Mouse (Mus musculus): ENCODE measurements around the gene Gas2l3. TPM values are rescaled to one million over a fixed set of nuclear protein-coding genes. Genes with fewer than 3 reads are reported as not detected.
A peak's percentile ranks its signal among the peaks of the same experiment; 100 is the strongest.

Gas2l3 gene
- polyA plus RNA-seq, 2 experiments, result 5.9 to 11.3 TPM

DNA sequence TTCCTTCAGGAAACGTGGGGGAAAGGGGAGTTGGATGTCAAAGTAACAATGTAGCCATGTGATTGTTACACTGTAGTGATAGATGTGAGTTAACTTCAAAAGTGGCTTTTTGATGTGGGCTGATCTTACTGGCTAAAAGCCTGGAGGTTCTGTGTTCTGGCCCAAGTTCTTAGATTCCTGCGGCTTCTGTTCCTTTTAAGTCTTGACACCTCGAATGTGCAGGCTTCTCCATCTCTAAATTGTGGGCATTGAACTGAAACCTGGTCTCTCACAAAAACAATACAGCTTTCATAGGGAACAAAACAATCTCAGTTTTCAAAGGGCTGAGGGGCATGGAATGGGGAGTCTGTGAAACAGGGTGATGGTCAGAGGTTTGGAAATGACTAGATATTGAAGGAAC lies 614 bp upstream of the Gas2l3 start:
- Histone ChIP-seq H3K27me3 (ENCODE audit: control insufficient read depth, insufficient read depth, low read length) (no peaks in the 10 kb centered on the region), H3K27ac (replicated peaks; ENCODE audit: low read depth, low read length) (0 out of 2 replicates have a peak overlapping the region, but pooled peaks have one; percentile 44), H3K9ac (ENCODE audit: low read depth, low read length, severe bottlenecking) (peak overlapping the region; percentile 53), H3K36me3 (ENCODE audit: control insufficient read depth, insufficient read depth, low read length) (no peaks in the 10 kb centered on the region), H3K4me2 (replicated peaks; ENCODE audit: low read depth, low read length, severe bottlenecking) (peak overlapping the region; percentile 81), H3K9me3 (ENCODE audit: control insufficient read depth, low read length) (no peaks in the 10 kb centered on the region), H3K4me3 (replicated peaks; ENCODE audit: low read length) (peak overlapping the region; percentile 57), H3K4me1 (ENCODE audit: control insufficient read depth, insufficient read depth, low read length) (peaks cover 10% of the 10 kb centered on the region; the same call in 1 of the 2 replicates)
- no peak for ATAC-seq (ENCODE audit: low FRiP score, low read depth)
- TF ChIP-seq POLR2A (IDR thresholded peaks at IDR 0.05; ENCODE audit: borderline replicate concordance, extremely low read depth, insufficient read depth, insufficient read length), result no peak
- WGBS, result 44% methylated on average over 3 of the region's 3 CpGs
- DNase-seq (ENCODE audit: low spot score), result no peak

DNA sequence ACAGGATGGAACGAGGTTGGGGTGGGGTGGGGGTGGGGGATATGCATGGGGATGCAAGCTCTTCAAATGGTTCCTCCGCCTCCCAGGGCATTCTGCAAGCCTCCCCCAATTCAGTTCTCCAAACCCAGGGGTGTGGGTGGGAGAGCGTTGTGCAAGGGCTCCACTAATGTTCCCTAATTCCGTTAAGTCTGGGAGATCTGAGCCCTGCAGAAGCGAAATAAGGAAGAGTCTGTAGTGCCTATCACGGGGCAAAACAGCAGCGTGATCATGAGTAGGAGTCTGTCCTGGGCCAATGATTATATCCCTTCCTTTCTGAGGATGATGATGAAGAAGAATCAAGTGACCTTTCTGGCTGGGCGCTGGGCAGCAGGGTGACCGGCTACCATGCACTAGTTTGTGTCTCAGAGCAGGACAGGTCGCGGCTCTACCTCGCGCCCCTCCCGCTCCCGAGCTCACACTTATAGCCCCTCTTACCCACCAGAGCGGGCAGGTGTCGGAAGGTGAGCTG lies 598 bp downstream of the Gas2l3 start:
- Histone ChIP-seq H3K4me3 (replicated peaks; ENCODE audit: low read length) (peak overlapping the region; percentile 57), H3K36me3 (ENCODE audit: control insufficient read depth, insufficient read depth, low read length) (no peaks in the 10 kb centered on the region), H3K9ac (ENCODE audit: low read depth, low read length, severe bottlenecking) (peak overlapping the region; percentile 57), H3K4me2 (replicated peaks; ENCODE audit: low read depth, low read length, severe bottlenecking) (peak overlapping the region; percentile 81), H3K4me1 (ENCODE audit: control insufficient read depth, insufficient read depth, low read length) (peaks cover 10% of the 10 kb centered on the region; the same call in 1 of the 2 replicates), H3K27me3 (ENCODE audit: control insufficient read depth, insufficient read depth, low read length) (no peaks in the 10 kb centered on the region), H3K9me3 (ENCODE audit: control insufficient read depth, low read length) (no peaks in the 10 kb centered on the region), H3K27ac (replicated peaks; ENCODE audit: low read depth, low read length) (no peak overlapping the region)
- 1% methylated on average over 17 of the region's 17 CpGs for WGBS
- ATAC-seq (ENCODE audit: low FRiP score, low read depth), result no peak; the same call in 1 of the 2 replicates
- no peak for DNase-seq (ENCODE audit: low spot score)
- TF ChIP-seq POLR2A (IDR thresholded peaks at IDR 0.05; ENCODE audit: borderline replicate concordance, extremely low read depth, insufficient read depth, insufficient read length), result no peak

DNA sequence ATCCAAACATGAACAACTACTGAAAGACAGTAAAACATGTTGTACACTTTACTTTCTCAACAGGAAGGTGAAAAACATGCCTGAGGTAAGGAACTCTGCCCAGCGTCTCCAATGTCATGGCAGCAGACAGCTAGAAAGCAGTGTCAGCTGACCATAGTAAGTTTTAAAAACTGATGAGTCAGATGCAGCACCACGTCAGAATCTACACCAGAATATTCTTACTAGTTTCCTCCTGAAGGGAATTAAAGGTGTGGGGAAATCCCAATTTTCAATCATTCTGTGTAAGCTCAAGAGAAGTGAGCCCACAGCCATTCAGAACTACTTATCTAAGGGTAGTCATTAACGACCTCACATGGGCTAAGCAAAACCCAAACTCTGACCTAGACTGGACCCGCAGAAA lies 1.1 kb downstream of the Gas2l3 start:
- Histone ChIP-seq H3K27ac (replicated peaks; ENCODE audit: low read depth, low read length) (no peak overlapping the region), H3K4me3 (replicated peaks; ENCODE audit: low read length) (peak overlapping the region; percentile 57)
- 29% methylated on average over 4 of the region's 4 CpGs for WGBS

DNA sequence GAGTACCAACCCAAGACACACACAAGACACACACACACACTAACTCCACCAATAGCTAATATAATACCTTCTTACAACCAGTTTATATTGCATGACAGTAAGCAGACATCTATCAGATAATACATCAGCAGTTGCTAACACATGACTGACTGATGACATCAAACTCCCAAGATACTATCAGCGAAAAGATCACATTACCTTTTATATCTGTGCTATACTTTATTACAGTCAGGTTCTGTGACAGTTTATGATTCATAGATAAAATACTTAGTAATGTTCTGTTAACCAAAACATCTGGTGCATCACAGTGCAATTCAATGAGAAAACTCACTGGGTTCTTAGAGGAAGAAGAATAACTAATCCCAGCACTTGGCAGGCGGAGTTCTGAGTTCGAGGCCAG lies 1.8 kb downstream of the Gas2l3 start:
- 98% methylated on average over 3 of the region's 3 CpGs for WGBS
- TF ChIP-seq POLR2A (IDR thresholded peaks at IDR 0.05; ENCODE audit: borderline replicate concordance, extremely low read depth, insufficient read depth, insufficient read length), result no peak
- peaks cover 10% of the 10 kb centered on the region; the same call in 1 of the 2 replicates for H3K4me1 ChIP-seq (ENCODE audit: control insufficient read depth, insufficient read depth, low read length)
- H3K27me3 ChIP-seq (ENCODE audit: control insufficient read depth, insufficient read depth, low read length), result no peaks in the 10 kb centered on the region
- no peak for DNase-seq (ENCODE audit: low spot score)
- no peak for ATAC-seq (ENCODE audit: low FRiP score, low read depth)
- no peak overlapping the region for H3K4me3 ChIP-seq (replicated peaks; ENCODE audit: low read length)
- no peak overlapping the region for H3K27ac ChIP-seq (replicated peaks; ENCODE audit: low read depth, low read length)
- no peaks in the 10 kb centered on the region for H3K9me3 ChIP-seq (ENCODE audit: control insufficient read depth, low read length)
- no peaks in the 10 kb centered on the region for H3K36me3 ChIP-seq (ENCODE audit: control insufficient read depth, insufficient read depth, low read length)
- no peak overlapping the region for H3K4me2 ChIP-seq (replicated peaks; ENCODE audit: low read depth, low read length, severe bottlenecking)
- no peak overlapping the region for H3K9ac ChIP-seq (ENCODE audit: low read depth, low read length, severe bottlenecking)

More for the DNA sequence above, 1.1 kb downstream of the Gas2l3 start:
- no peak for TF ChIP-seq POLR2A (IDR thresholded peaks at IDR 0.05; ENCODE audit: borderline replicate concordance, extremely low read depth, insufficient read depth, insufficient read length)
- peak overlapping the region; percentile 57 for H3K9ac ChIP-seq (ENCODE audit: low read depth, low read length, severe bottlenecking)
- no peaks in the 10 kb centered on the region for H3K9me3 ChIP-seq (ENCODE audit: control insufficient read depth, low read length)
- no peaks in the 10 kb centered on the region for H3K27me3 ChIP-seq (ENCODE audit: control insufficient read depth, insufficient read depth, low read length)
- no peak for DNase-seq (ENCODE audit: low spot score)
- H3K4me2 ChIP-seq (replicated peaks; ENCODE audit: low read depth, low read length, severe bottlenecking), result peak overlapping the region; percentile 81
- no peak for ATAC-seq (ENCODE audit: low FRiP score, low read depth)
- peaks cover 10% of the 10 kb centered on the region; the same call in 1 of the 2 replicates for H3K4me1 ChIP-seq (ENCODE audit: control insufficient read depth, insufficient read depth, low read length)
- no peaks in the 10 kb centered on the region for H3K36me3 ChIP-seq (ENCODE audit: control insufficient read depth, insufficient read depth, low read length)

DNA sequence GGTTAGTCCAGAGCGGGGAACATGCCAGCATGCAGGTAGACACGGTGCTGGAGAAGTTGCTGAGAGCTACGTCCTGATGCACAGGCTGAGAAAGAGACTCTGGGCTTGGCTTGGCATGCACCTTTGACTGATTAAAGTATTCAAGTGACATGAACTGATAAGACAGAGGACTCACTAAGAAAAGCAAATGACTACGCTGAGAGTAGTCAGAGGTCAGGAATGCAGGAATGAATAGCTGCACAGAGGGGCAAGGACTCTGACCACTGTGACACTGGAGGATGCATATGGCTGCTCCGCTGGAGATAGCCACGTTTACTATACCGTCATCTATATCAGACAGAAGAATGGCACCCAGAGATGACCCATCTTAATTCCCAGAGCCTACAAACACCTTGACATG lies 4.4 kb downstream of the Gas2l3 start:
- Histone ChIP-seq H3K27me3 (ENCODE audit: control insufficient read depth, insufficient read depth, low read length) (no peaks in the 10 kb centered on the region), H3K4me2 (replicated peaks; ENCODE audit: low read depth, low read length, severe bottlenecking) (no peak overlapping the region), H3K36me3 (ENCODE audit: control insufficient read depth, insufficient read depth, low read length) (no peaks in the 10 kb centered on the region), H3K4me1 (ENCODE audit: control insufficient read depth, insufficient read depth, low read length) (peaks cover 16% of the 10 kb centered on the region), H3K27ac (replicated peaks; ENCODE audit: low read depth, low read length) (no peak overlapping the region), H3K9me3 (ENCODE audit: control insufficient read depth, low read length) (no peaks in the 10 kb centered on the region), H3K9ac (ENCODE audit: low read depth, low read length, severe bottlenecking) (no peak overlapping the region), H3K4me3 (replicated peaks; ENCODE audit: low read length) (no peak overlapping the region)
- 89% methylated on average over 7 of the region's 7 CpGs for WGBS
- no peak for ATAC-seq (ENCODE audit: low FRiP score, low read depth)
- DNase-seq (ENCODE audit: low spot score), result no peak
- no peak for TF ChIP-seq POLR2A (IDR thresholded peaks at IDR 0.05; ENCODE audit: borderline replicate concordance, extremely low read depth, insufficient read depth, insufficient read length)

All from limb, embryonic 14.5 days (tissue).